Mouse (Mus musculus): ENCODE results near the gene Bcat1.

DNA sequence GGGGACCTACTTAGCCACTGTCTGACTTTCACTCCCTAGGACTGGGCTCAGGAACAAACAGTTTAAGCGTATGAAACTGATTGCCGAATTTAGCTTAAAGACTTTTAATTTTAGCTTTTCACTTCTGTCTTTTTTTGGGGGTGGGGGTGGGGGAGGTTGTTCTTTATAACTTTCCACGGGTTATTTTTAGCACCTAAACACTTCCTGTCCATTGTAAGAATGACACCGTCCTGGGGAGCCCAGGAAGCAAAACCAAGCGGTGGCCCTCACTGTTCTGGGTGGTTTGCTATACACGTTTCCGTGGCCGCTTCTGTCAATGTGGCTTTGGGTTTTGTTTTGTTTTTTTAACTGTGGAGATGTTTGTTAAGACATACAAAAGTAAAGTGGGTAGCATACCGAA lies 24.9 kb upstream of the Bcat1 start:
- TF ChIP-seq CTCF (IDR thresholded peaks at IDR 0.05) (no peak), EP300 (IDR thresholded peaks at IDR 0.05) (no peak)
